ENCODE assay signal across 9 mouse cellular contexts in genomic region chr11:54004221-54004620, GRCm38 (mm10). TPM values are rescaled to one million over a fixed set of nuclear protein-coding genes. Genes with fewer than 3 reads are reported as not detected.
DNase-seq lines count a peak whose midpoint lies in the region; ATAC-seq and TF ChIP-seq lines count a peak whose summit lies in the region.
"Had no signal": no experiment of that assay in that cellular context is flagged by ENCODE, and none has a peak within 500 bp of the region (broad histone marks: within the 10 kb centered on the region; RNA-seq: fewer than 3 reads in every experiment).

No protein-coding gene starts in this region.

- H3K36me3 ChIP-seq in hindbrain, embryonic 10.5 days, result no peaks in the 10 kb centered on the region
- no peaks in the 10 kb centered on the region for H3K36me3 ChIP-seq in hindbrain, embryonic 11.5 days (ENCODE audit: control insufficient read depth, insufficient read depth, low read length)
- H3K36me3 ChIP-seq in kidney, postnatal 0 days (ENCODE audit: insufficient read depth, low read length), result no peaks in the 10 kb centered on the region
- H3K36me3 ChIP-seq in midbrain, postnatal 0 days (ENCODE audit: insufficient read depth, low read length), result no peaks in the 10 kb centered on the region
- H3K36me3 ChIP-seq: midbrain, embryonic 12.5 days had no signal

- no peak overlapping the region for H3K4me2 ChIP-seq in hindbrain, embryonic 11.5 days (replicated peaks; ENCODE audit: low read depth, low read length)
- no peak overlapping the region for H3K4me2 ChIP-seq in kidney, postnatal 0 days (ENCODE audit: low read length)
- no peak overlapping the region for H3K4me2 ChIP-seq in midbrain, postnatal 0 days (ENCODE audit: low read depth, low read length, poor library complexity, severe bottlenecking)
- H3K4me2 ChIP-seq: midbrain, embryonic 12.5 days had no signal

- no peak overlapping the region for H3K9ac ChIP-seq in hindbrain, embryonic 11.5 days (ENCODE audit: low read depth, low read length)
- H3K9ac ChIP-seq in kidney, postnatal 0 days (ENCODE audit: low read depth, low read length), result no peak overlapping the region
- no peak overlapping the region for H3K9ac ChIP-seq in midbrain, postnatal 0 days (replicated peaks; ENCODE audit: low read length, poor library complexity, severe bottlenecking)
- H3K9ac ChIP-seq: midbrain, embryonic 12.5 days had no signal

- WGBS in hindbrain, embryonic 10.5 days, result 87% methylated on average over 9 of the region's 9 CpGs
- 86% methylated on average over 9 of the region's 9 CpGs for WGBS in hindbrain, embryonic 11.5 days
- WGBS in kidney, postnatal 0 days, result 71% methylated on average over 9 of the region's 9 CpGs
- 88% methylated on average over 9 of the region's 9 CpGs for WGBS in midbrain, postnatal 0 days

- peak overlapping the region; percentile 5; the same call in 1 of the 2 replicates for H3K27ac ChIP-seq in hindbrain, embryonic 10.5 days
- no peak overlapping the region for H3K27ac ChIP-seq in hindbrain, embryonic 11.5 days (ENCODE audit: low read depth, low read length)
- H3K27ac ChIP-seq in kidney, postnatal 0 days, result no peak overlapping the region
- H3K27ac ChIP-seq in midbrain, postnatal 0 days (ENCODE audit: low read depth, low read length), result no peak overlapping the region
- H3K27ac ChIP-seq: midbrain, embryonic 12.5 days had no signal

- no peak for ATAC-seq in hindbrain, embryonic 11.5 days (ENCODE audit: low FRiP score)
- no peak for ATAC-seq in kidney, postnatal 0 days (replicated peaks; ENCODE audit: low FRiP score, low read depth)
- ATAC-seq in midbrain, postnatal 0 days (ENCODE audit: low FRiP score), result no peak

- H3K4me1 ChIP-seq in hindbrain, embryonic 10.5 days (replicated peaks), result peaks cover 13% of the 10 kb centered on the region; the same call in 1 of the 2 replicates
- H3K4me1 ChIP-seq in hindbrain, embryonic 11.5 days (replicated peaks; ENCODE audit: control insufficient read depth, insufficient read depth, low read length), result no peaks in the 10 kb centered on the region
- peaks cover 8% of the 10 kb centered on the region; the same call in 1 of the 2 replicates for H3K4me1 ChIP-seq in kidney, postnatal 0 days (replicated peaks; ENCODE audit: insufficient read depth, low read length)
- no peaks in the 10 kb centered on the region for H3K4me1 ChIP-seq in midbrain, postnatal 0 days (ENCODE audit: insufficient read depth, low read length)
- H3K4me1 ChIP-seq: midbrain, embryonic 12.5 days had no signal

- H3K27me3 ChIP-seq in hindbrain, embryonic 10.5 days (ENCODE audit: insufficient read depth, poor library complexity, severe bottlenecking), result no peaks in the 10 kb centered on the region
- H3K27me3 ChIP-seq in hindbrain, embryonic 11.5 days (ENCODE audit: control insufficient read depth, insufficient read depth, low read length), result no peaks in the 10 kb centered on the region
- H3K27me3 ChIP-seq in kidney, postnatal 0 days (ENCODE audit: insufficient read depth, low read length), result no peaks in the 10 kb centered on the region
- H3K27me3 ChIP-seq in midbrain, postnatal 0 days (ENCODE audit: insufficient read depth, low read length), result no peaks in the 10 kb centered on the region
- H3K27me3 ChIP-seq: midbrain, embryonic 12.5 days had no signal

- no peak for DNase-seq in hindbrain, embryonic 10.5 days (ENCODE audit: low spot score)
- DNase-seq in hindbrain, embryonic 11.5 days (ENCODE audit: low spot score), result no peak
- peak; percentile 71 for DNase-seq in cerebellum, adult 9-10 months
- DNase-seq in kidney, postnatal 0 days (ENCODE audit: low spot score), result peak; percentile 24
- DNase-seq in lung, postnatal 10 days, result peak; percentile 58
- DNase-seq in yolk sac, embryonic 10.5 days (ENCODE audit: low spot score), result no peak
- DNase-seq in midbrain, postnatal 0 days (ENCODE audit: low spot score), result no peak
- no peak for DNase-seq in adrenal gland, postnatal 25 days

- TF ChIP-seq CTCF in kidney, postnatal 0 days (IDR thresholded peaks at IDR 0.05; ENCODE audit: low read depth), result no peak
- TF ChIP-seq CTCF in midbrain, postnatal 0 days (IDR thresholded peaks at IDR 0.05), result no peak

- H3K4me3 ChIP-seq in hindbrain, embryonic 10.5 days, result no peak overlapping the region
- H3K4me3 ChIP-seq in hindbrain, embryonic 11.5 days (ENCODE audit: low read depth, low read length), result no peak overlapping the region
- H3K4me3 ChIP-seq in kidney, postnatal 0 days (replicated peaks; ENCODE audit: low read depth, low read length), result no peak overlapping the region
- no peak overlapping the region for H3K4me3 ChIP-seq in midbrain, postnatal 0 days (ENCODE audit: low read depth, low read length)
- H3K4me3 ChIP-seq: midbrain, embryonic 12.5 days had no signal

- no peaks in the 10 kb centered on the region for H3K9me3 ChIP-seq in hindbrain, embryonic 10.5 days
- no peaks in the 10 kb centered on the region for H3K9me3 ChIP-seq in hindbrain, embryonic 11.5 days (ENCODE audit: control insufficient read depth, low read length)
- no peaks in the 10 kb centered on the region for H3K9me3 ChIP-seq in kidney, postnatal 0 days (replicated peaks; ENCODE audit: low read length)
- H3K9me3 ChIP-seq in midbrain, postnatal 0 days (ENCODE audit: low read length), result no peaks in the 10 kb centered on the region
- H3K9me3 ChIP-seq: midbrain, embryonic 12.5 days had no signal

RNA-seq across cellular contexts. Expression of gene Slc22a4, which starts 23.7 kb away (rescaled TPM):
- polyA plus RNA-seq in hindbrain, embryonic 10.5 days (2016; fragmentation: Nextera tagmentation; extraction: Ambion mirVana), result 1.2 and 2.2 TPM in 2 replicates
- polyA plus RNA-seq in hindbrain, embryonic 11.5 days (2014; fragmentation: Nextera tagmentation; extraction: Ambion mirVana), result 1.2 and 1.6 TPM in 2 replicates
- 3.6 TPM in 2 replicates for polyA plus RNA-seq in kidney, postnatal 0 days (2015; fragmentation: Nextera tagmentation; extraction: Ambion mirVana)
- 6.2 and 8.3 TPM in 2 replicates for total RNA-seq in midbrain, postnatal 0 days (2014; rRNA removed)
- 7.8 and 8.7 TPM in 2 replicates for polyA plus RNA-seq in midbrain, postnatal 0 days (2015; fragmentation: Nextera tagmentation; extraction: Ambion mirVana)
- 8.0 and 8.5 TPM in 2 replicates for total RNA-seq in adrenal gland, postnatal 25 days (2021)

RNA-seq across cellular contexts. Expression of gene Slc22a21, which starts 24.1 kb away (rescaled TPM):
- 2.0 and 2.4 TPM in 2 replicates for polyA plus RNA-seq in hindbrain, embryonic 10.5 days (2016; fragmentation: Nextera tagmentation; extraction: Ambion mirVana)
- polyA plus RNA-seq in hindbrain, embryonic 11.5 days (2014; fragmentation: Nextera tagmentation; extraction: Ambion mirVana), result 2.4 and 2.6 TPM in 2 replicates
- polyA plus RNA-seq in kidney, postnatal 0 days (2015; fragmentation: Nextera tagmentation; extraction: Ambion mirVana), result 5.6 and 6.0 TPM in 2 replicates
- total RNA-seq in midbrain, postnatal 0 days (2014; rRNA removed), result 4.4 and 6.7 TPM in 2 replicates
- 4.7 and 5.9 TPM in 2 replicates for polyA plus RNA-seq in midbrain, postnatal 0 days (2015; fragmentation: Nextera tagmentation; extraction: Ambion mirVana)
- total RNA-seq in adrenal gland, postnatal 25 days (2021), result 5.3 and 5.9 TPM in 2 replicates

Comparison
In these comparisons a context has a peak if more than half of its experiments do, and no peak if none do; other contexts are left out.
1. DNase-seq: peak in cerebellum, adult 9-10 months (single experiment), kidney, postnatal 0 days (single experiment) and lung, postnatal 10 days (single experiment); none in hindbrain, embryonic 10.5 days (single experiment), hindbrain, embryonic 11.5 days (single experiment), yolk sac, embryonic 10.5 days (single experiment), midbrain, postnatal 0 days (single experiment) and adrenal gland, postnatal 25 days (single experiment).